Mouse (Mus musculus) limb, embryonic 11.5 days (tissue): Measurements from ENCODE around the gene Ly6g5c. TPM values are rescaled to one million over a fixed set of nuclear protein-coding genes. Genes with fewer than 3 reads are reported as not detected.

Experiments used
- ATAC-seq: fragments of 200-750 bp; cut with Nextera tagmentation; 2 replicates; pipeline ENCODE4 v1.8.0; 2017; ENCODE audit warnings: low read depth; ENCODE audit not compliant: insufficient number of reproducible peaks, low FRiP score, low TSS enrichment
- DNase-seq: peaks from one replicate; pipeline ENCODE4 v3.0.0-alpha.2; 2015; ENCODE audit warnings: low spot score
- H3K27ac ChIP-seq: fragments of 300-500 bp; sonication (generic); replicated peaks from 2 replicates; pipeline ENCODE4 v1.5.1; 2014; ENCODE audit warnings: low read depth, mild to moderate bottlenecking, low read length
- H3K27me3 ChIP-seq: fragments of 300-500 bp; sonication (generic); 2 replicates; pipeline ENCODE4 v1.6.1; 2014; ENCODE audit warnings: mild to moderate bottlenecking, low read length, mixed read lengths; ENCODE audit not compliant: control insufficient read depth, insufficient read depth
- H3K36me3 ChIP-seq: fragments of 300-500 bp; sonication (generic); 2 replicates; pipeline ENCODE4 v1.6.1; 2014; ENCODE audit warnings: mild to moderate bottlenecking, low read length, moderate library complexity, mixed read lengths; ENCODE audit not compliant: control insufficient read depth, insufficient read depth
- H3K4me1 ChIP-seq: fragments of 300-500 bp; sonication (generic); 2 replicates; pipeline ENCODE4 v1.6.1; 2014; ENCODE audit warnings: low read length, mixed read lengths; ENCODE audit not compliant: control insufficient read depth, insufficient read depth
- H3K4me2 ChIP-seq: fragments of 300-500 bp; sonication (generic); 2 replicates; pipeline ENCODE4 v1.6.1; 2014; ENCODE audit warnings: low read depth, mild to moderate bottlenecking, moderate library complexity; ENCODE audit not compliant: severe bottlenecking
- H3K4me3 ChIP-seq: fragments of 300-500 bp; sonication (generic); 2 replicates; pipeline ENCODE4 v1.5.1; 2014; ENCODE audit warnings: low read depth, low read length
- H3K9ac ChIP-seq: fragments of 300-500 bp; sonication (generic); 2 replicates; pipeline ENCODE4 v1.6.1; 2014; ENCODE audit warnings: mild to moderate bottlenecking, low read length
- H3K9me3 ChIP-seq: fragments of 300-500 bp; sonication (generic); 2 replicates; pipeline ENCODE4 v1.6.1; 2016; ENCODE audit warnings: low read length; ENCODE audit not compliant: control insufficient read depth
- WGBS: fragments of 180-500 bp; shearing (Covaris S2); extraction: QIAGEN DNeasy Blood & Tissue Kit; methylation state at CpG from one replicate; pipeline ENCODE4 v1.1.7; 2014; 5-methylcytosine and 5-hydroxymethylcytosine counted together
- polyA plus RNA-seq: library from polyadenylated mRNA; unstranded; fragments of >200 nt; fragmentation: Nextera tagmentation; extraction: Ambion mirVana; gene quantifications from 2 replicates; pipeline ENCODE4 v1.2.1, GENCODE M21; 2014

Ly6g5c gene
- polyA plus RNA-seq, 1 experiment from 2014 or later = not detected

DNA sequence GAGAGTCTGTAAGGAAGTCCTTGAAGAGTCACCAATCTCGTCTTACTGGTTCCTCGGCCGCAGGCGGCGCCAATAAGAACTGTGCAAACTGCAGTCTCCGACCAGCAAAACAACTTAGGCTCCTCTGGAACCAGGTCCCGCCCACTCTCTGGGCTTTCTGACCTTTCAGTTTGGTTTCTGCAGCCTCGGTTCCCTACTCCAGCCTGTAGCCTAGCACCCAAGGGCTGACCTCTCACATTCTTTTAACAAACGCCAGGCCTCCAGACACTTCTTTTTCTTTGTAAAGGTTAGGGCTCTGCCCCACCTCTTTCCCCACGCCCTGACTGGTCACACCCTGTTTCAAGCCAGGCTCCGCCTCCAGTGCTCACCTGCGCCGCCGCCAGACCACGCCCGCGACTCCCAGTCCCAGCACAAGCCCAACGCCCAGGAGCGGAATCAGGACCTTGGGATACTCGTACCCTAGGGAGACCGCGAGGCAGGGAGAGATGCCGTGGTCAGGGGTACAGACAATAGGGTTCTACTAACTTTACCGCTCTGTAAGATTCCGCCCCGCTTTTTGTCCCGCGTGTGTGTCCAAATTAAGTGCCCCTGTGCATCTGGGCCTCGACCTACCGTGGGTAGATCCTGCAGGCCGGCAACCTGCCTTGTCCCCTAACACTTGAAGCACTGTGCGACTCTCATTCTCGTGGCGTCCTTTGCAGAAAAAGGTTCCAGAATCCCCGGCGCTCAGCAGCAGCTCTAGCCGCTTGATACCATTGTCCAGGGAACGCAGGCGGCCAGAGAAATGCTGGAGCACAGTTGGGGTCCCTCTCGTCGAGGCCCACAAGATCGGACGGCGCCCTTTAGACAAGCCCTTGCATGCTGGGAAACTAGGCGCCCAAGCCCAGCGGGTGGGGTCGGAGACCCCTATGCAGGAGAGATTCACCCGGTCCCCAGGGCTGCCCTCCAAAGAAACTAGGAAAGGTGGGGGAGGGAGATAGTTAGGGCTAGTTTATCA is 42.8 kb upstream of the Ly6g5c start, which contains the start of gene Ly6g6c:
Gene Ly6g6c, plus strand, starts transcription at position 438 of the 997 bp plus-strand sequence.
- Histone ChIP-seq H3K27me3 (peaks cover 27% of the 10 kb centered on the region), H3K4me1 (peaks cover 16% of the 10 kb centered on the region), H3K36me3 (peaks cover 11% of the 10 kb centered on the region), H3K9ac (peak within 1 kb of the TSS; percentile 49), H3K4me3 (peak within 1 kb of the TSS; percentile 21), H3K9me3 (no peaks in the 10 kb centered on the region), H3K4me2 (peak within 1 kb of the TSS; percentile 74), H3K27ac (peak within 1 kb of the TSS; percentile 51; the same call in 1 of the 2 replicates)
- 2% methylated on average over 48 of the region's 48 CpGs for WGBS
- ATAC-seq (peak; percentile 31; the same call in 1 of the 2 replicates), DNase-seq (peak; percentile 71)

DNA sequence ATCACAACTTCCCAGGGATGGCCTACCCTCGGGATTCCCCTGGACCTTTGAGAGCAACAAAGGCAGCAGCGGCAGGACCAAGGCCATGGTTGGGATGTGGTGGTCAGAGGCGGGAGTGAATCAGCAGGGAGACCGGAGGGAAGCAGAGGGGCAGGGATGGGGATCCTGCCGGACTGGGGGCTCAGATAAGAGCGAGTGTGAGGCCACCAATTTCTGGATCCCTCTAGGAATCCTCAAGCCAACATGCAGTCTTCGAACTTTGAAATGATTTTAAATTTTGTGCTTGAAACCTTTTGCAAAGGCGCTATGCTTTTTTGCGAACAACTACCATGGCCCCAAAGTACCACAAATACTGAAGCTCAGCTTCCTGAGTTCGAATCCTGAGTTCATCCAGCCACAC is 42.0 kb upstream of the Ly6g5c start, which contains the start of gene Mpig6b:
Gene Mpig6b, minus strand, starts transcription at position 101 of the 400 bp plus-strand sequence.
- peaks cover 7% of the 10 kb centered on the region for H3K36me3 ChIP-seq
- peak within 1 kb of the TSS; percentile 21 for H3K4me3 ChIP-seq
- peaks cover 13% of the 10 kb centered on the region; the same call in 1 of the 2 replicates for H3K4me1 ChIP-seq
- H3K27me3 ChIP-seq = peaks cover 27% of the 10 kb centered on the region
- H3K9me3 ChIP-seq = no peaks in the 10 kb centered on the region
- WGBS = 43% methylated on average over 10 of the region's 10 CpGs
- peak within 1 kb of the TSS; percentile 74 for H3K4me2 ChIP-seq
- DNase-seq (no peak), ATAC-seq (no peak)
- H3K27ac ChIP-seq = no peak within 1 kb of the TSS
- H3K9ac ChIP-seq = peak within 1 kb of the TSS; percentile 49

DNA sequence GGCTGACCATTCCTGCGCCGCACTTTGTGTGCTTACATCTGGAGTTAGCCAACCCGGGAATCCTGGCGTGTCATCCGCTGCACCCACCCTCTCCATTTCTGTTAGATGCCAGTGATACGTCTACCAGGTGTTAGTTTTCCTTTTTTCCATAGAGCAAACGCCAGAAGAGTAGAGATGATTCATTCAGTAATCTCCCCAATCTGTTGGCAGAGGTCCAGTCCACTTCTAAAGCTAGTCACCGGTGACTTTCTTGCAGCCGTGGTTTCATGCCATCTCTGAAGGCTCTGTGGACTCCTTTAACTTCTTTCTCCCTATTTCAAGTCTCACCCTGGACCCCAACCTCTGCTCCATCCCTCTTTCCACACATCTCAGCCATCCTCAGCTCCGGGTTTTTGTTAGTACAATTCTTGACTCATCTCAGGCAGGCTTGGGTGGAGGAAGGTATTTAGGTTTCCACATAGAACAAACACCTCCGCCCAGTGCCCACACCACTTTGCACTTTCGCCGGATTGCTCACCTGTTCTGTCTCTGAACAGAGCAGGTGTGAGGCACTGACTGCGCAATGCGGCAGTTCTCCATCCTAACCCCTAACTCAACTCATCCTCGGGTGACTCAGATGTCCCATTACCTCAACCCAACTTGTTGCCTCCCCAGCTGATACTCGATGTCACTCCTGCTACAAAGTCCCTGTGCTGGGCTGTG is 39.7 kb upstream of the Ly6g5c start:
- H3K4me1 ChIP-seq = peaks cover 13% of the 10 kb centered on the region; the same call in 1 of the 2 replicates
- no peak overlapping the region for H3K9ac ChIP-seq
- H3K27me3 ChIP-seq = peaks cover 27% of the 10 kb centered on the region
- no peak overlapping the region for H3K4me3 ChIP-seq
- H3K36me3 ChIP-seq = no peaks in the 10 kb centered on the region
- ATAC-seq = no peak
- DNase-seq = no peak
- H3K27ac ChIP-seq = no peak overlapping the region
- no peak overlapping the region for H3K4me2 ChIP-seq
- no peaks in the 10 kb centered on the region for H3K9me3 ChIP-seq
- WGBS = 82% methylated on average over 17 of the region's 17 CpGs

DNA sequence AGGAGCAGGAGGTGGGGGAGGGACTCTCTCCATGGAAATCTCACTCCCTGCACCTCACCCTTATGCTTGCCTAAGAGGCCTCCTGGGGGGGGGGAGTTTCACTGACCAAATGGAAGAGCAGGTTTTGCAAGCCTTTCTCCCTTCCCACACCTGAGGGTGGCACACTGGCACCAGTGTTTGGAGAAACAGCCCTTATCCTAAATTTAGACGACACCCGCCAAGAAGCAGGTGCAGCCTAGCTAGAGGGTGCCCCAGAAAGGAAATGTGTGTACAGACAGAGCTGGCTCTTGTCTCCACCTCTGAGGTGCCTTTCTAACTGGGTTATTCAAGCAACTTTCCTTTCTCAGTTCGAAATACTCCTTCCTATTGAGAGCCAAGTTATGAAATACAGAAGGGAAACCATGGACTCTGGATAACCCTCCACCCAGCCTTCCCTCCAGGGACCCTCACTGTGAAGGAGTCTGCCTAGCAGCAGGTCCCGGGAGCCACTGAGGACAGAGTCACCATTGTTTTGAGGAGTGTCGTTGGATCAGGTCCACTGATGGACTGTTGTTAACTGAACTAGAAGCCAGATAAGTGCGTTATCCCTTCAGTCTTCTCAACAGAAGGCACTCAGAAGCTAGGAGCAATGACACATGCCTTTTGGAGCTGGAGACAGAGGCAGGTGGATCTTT is 37.4 kb upstream of the Ly6g5c start:
- DNase-seq = no peak
- H3K4me1 ChIP-seq = 0 out of 2 replicates have a peak, but pooled peaks cover 2% of the 10 kb centered on the region
- no peak overlapping the region for H3K27ac ChIP-seq
- WGBS = 66% methylated on average over 6 of the region's 6 CpGs
- no peaks in the 10 kb centered on the region for H3K36me3 ChIP-seq
- no peak overlapping the region for H3K9ac ChIP-seq
- H3K4me2 ChIP-seq = no peak overlapping the region
- H3K4me3 ChIP-seq = no peak overlapping the region
- H3K27me3 ChIP-seq = peaks cover 19% of the 10 kb centered on the region
- ATAC-seq = no peak
- no peaks in the 10 kb centered on the region for H3K9me3 ChIP-seq

DNA sequence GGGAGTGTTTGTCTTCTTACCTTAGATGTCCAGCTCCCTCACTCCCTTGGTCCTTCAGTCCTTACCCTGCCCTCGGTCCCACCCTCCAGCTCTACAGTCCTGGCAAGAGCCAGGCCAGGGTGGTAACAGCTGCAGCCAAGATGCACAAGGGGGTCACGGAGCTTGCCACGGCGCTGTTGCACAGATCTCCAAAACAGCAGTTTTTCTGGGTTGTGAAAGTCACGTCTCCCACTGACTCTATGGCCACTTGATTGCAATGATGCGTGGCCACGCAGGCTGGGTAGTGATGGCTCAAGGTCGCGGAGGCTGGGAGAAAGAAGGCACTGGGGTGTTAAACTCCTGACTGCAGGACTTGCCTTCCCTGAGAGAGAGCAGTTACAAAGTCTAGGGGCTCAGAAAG is 36.6 kb upstream of the Ly6g5c start:
- ATAC-seq (no peak), DNase-seq (no peak)
- WGBS = 82% methylated on average over 9 of the region's 9 CpGs
- Histone ChIP-seq H3K9me3 (no peaks in the 10 kb centered on the region), H3K4me2 (no peak overlapping the region), H3K4me3 (no peak overlapping the region), H3K36me3 (no peaks in the 10 kb centered on the region), H3K9ac (no peak overlapping the region; the same call in 1 of the 2 replicates), H3K27ac (no peak overlapping the region), H3K27me3 (peaks cover 12% of the 10 kb centered on the region), H3K4me1 (0 out of 2 replicates have a peak, but pooled peaks cover 2% of the 10 kb centered on the region)

DNA sequence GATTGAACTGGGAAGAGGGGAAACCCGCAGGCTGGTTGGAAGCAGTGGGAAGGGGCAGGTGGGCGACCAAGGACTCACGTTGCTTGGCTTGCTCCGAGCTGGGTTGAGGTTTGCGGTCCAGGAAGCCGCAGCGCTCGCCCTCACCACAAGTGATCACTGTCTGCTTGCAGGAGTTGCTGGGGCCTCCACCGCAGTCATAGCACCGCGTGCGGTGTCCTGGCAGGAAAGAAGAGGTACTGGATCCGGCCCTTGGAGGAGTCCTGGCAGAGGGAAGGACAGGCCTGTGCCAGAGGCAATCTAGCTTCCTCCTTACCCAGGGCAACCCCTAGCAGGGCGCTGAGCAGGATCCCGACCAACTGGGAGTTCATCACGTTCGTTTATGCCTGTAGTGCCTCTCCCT is 34.0 kb upstream of the Ly6g5c start:
- Histone ChIP-seq H3K9me3 (no peaks in the 10 kb centered on the region), H3K27ac (no peak overlapping the region), H3K9ac (no peak overlapping the region; the same call in 1 of the 2 replicates), H3K36me3 (no peaks in the 10 kb centered on the region), H3K4me1 (peaks cover 12% of the 10 kb centered on the region), H3K27me3 (no peaks in the 10 kb centered on the region), H3K4me2 (no peak overlapping the region), H3K4me3 (no peak overlapping the region)
- WGBS = 38% methylated on average over 17 of the region's 17 CpGs
- no peak for DNase-seq
- ATAC-seq = no peak

DNA sequence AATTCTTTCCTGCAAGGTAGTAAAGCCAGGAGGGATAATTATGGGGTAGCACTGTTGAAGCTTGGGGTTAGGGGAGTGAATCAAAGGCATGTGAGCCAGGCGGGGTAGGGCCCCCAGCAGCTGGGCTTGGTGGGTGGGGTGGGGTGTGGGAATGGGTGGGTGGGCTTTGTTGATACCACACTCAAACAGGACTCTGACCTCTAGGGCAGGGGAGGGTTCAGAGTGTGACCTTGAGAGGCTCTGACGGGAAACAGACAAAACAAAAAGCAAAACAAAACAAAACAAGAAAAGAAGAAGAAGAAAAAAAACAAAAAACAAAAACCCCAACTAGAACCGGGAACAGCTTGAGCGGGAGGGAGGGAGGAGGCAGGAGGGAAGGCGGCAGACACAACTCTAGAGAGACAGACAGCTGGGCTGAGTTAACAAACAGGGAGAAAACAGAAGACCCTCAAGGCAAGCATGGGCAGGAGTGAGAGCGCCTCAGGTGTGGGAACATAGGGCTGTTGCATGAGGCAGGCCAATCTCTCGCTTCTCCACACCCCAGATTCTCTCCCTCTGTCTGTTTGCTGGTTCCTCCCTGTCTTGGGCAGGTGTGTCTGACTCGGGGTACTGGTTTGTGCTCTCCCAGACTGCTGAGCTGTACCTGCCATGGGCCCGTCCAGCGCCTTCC is 31.4 kb upstream of the Ly6g5c start, which contains the start of gene Ly6g6e:
Gene Ly6g6e, plus strand, starts transcription at position 396 of the 670 bp plus-strand sequence.
- H3K9ac ChIP-seq = peak within 1 kb of the TSS; percentile 50
- H3K4me1 ChIP-seq = peaks cover 12% of the 10 kb centered on the region
- no peaks in the 10 kb centered on the region for H3K27me3 ChIP-seq
- H3K4me3 ChIP-seq = peak within 1 kb of the TSS; percentile 12; the same call in 1 of the 2 replicates
- H3K36me3 ChIP-seq = no peaks in the 10 kb centered on the region
- no peak for DNase-seq
- peak within 1 kb of the TSS; percentile 42 for H3K4me2 ChIP-seq
- ATAC-seq = no peak
- 19% methylated on average over 10 of the region's 10 CpGs for WGBS
- no peaks in the 10 kb centered on the region for H3K9me3 ChIP-seq
- H3K27ac ChIP-seq = no peak within 1 kb of the TSS; the same call in 1 of the 2 replicates
